Mouse (Mus musculus) C2C12 (cell line): Measurements from ENCODE around the gene Smarcd2. TPM values are rescaled to one million over a fixed set of nuclear protein-coding genes. Genes with fewer than 3 reads are reported as not detected.
A peak's percentile ranks its signal among the peaks of the same experiment; 100 is the strongest.

ENCODE experiments used
- H3K27me3 ChIP-seq: one replicate; pipeline ENCODE4 v1.6.1; 2011; ENCODE audit not compliant: control insufficient read depth, insufficient read depth, insufficient read length
- H3K36me3 ChIP-seq: one replicate; pipeline ENCODE4 v1.6.1; 2011; ENCODE audit not compliant: control insufficient read depth, insufficient read depth
- H3K4me3 ChIP-seq: one replicate; pipeline ENCODE4 v1.5.1; 2011; ENCODE audit warnings: mild to moderate bottlenecking, control low read depth; ENCODE audit not compliant: poor library complexity, insufficient read depth, severe bottlenecking
- H3K79me2 ChIP-seq: one replicate; pipeline ENCODE4 v1.6.1; 2011; ENCODE audit not compliant: control insufficient read depth, insufficient read depth
- H3K79me3 ChIP-seq: one replicate; pipeline ENCODE4 v1.6.1; 2011; ENCODE audit warnings: low read depth, control low read depth
- H3ac ChIP-seq: one replicate; pipeline ENCODE3; 2011; ENCODE audit warnings: low read depth; ENCODE audit not compliant: control insufficient read depth, insufficient read length
- CEBPB ChIP-seq: IDR thresholded peaks from one replicate; pipeline ENCODE4 v1.6.1; 2011; ENCODE audit warnings: low read depth, mild to moderate bottlenecking, control low read depth, moderate library complexity
- CTCF ChIP-seq: IDR thresholded peaks from one replicate; pipeline ENCODE4 v1.5.1; 2011; ENCODE audit not compliant: control insufficient read depth, insufficient read depth, insufficient read length
- FOSL1 ChIP-seq: IDR thresholded peaks from one replicate; pipeline ENCODE4 v1.8.0; 2011; ENCODE audit warnings: mild to moderate bottlenecking, low read length; ENCODE audit not compliant: poor library complexity, insufficient read depth, severe bottlenecking
- MAX ChIP-seq: IDR thresholded peaks from one replicate; pipeline ENCODE4 v1.6.1; 2011; ENCODE audit warnings: mild to moderate bottlenecking, control low read depth
- MYOD1 ChIP-seq: IDR thresholded peaks from one replicate; pipeline ENCODE4 v1.6.1; 2011; ENCODE audit warnings: low read depth; ENCODE audit not compliant: control insufficient read depth, insufficient read length
- MYOG ChIP-seq: IDR thresholded peaks from one replicate; pipeline ENCODE4 v1.6.1; 2011; ENCODE audit not compliant: control insufficient read depth, insufficient read length; ENCODE audit errors: extremely low read depth
- USF1 ChIP-seq: IDR thresholded peaks from one replicate; pipeline ENCODE4 v1.6.1; 2011; ENCODE audit warnings: low read depth, mild to moderate bottlenecking, control low read depth, moderate library complexity
- polyA plus RNA-seq: library from polyadenylated mRNA; unstranded; fragments of >200 nt; fragmentation: generic; extraction: Trizol; gene quantifications from one replicate; pipeline ENCODE4 v1.2.1, GENCODE M21; 2012; ENCODE audit warnings: missing spikeins

The Smarcd2 gene
- polyA plus RNA-seq, 1 experiment = 49.5 TPM

GRCm38 (mm10) chr11:106302634-106303033, 29.9 kb upstream of the Smarcd2 start:
- no peaks in the 10 kb centered on the region for H3K36me3 ChIP-seq
- H3ac ChIP-seq = no peak overlapping the region
- no peaks in the 10 kb centered on the region for H3K79me3 ChIP-seq
- H3K27me3 ChIP-seq = peaks cover 13% of the 10 kb centered on the region
- no peaks in the 10 kb centered on the region for H3K79me2 ChIP-seq
- TF ChIP-seq CTCF (peak; percentile 80), FOSL1 (no peak)
- H3K4me3 ChIP-seq = no peak overlapping the region

GRCm38 (mm10) chr11:106301765-106302164, 29.0 kb upstream of the Smarcd2 start, which contains the start of gene Gh:
Gh (minus strand) TSS chr11:106301865.
- Histone ChIP-seq H3ac (no peak within 1 kb of the TSS), H3K79me3 (no peaks in the 10 kb centered on the region), H3K4me3 (no peak within 1 kb of the TSS), H3K27me3 (peaks cover 13% of the 10 kb centered on the region), H3K36me3 (no peaks in the 10 kb centered on the region), H3K79me2 (no peaks in the 10 kb centered on the region)
- TF ChIP-seq FOSL1 = no peak
- no peak for TF ChIP-seq CTCF
- no peak for TF ChIP-seq CEBPB
- TF ChIP-seq USF1 = no peak
- no peak for TF ChIP-seq MAX
- TF ChIP-seq MYOD1 = no peak
- TF ChIP-seq MYOG = no peak

DNA sequence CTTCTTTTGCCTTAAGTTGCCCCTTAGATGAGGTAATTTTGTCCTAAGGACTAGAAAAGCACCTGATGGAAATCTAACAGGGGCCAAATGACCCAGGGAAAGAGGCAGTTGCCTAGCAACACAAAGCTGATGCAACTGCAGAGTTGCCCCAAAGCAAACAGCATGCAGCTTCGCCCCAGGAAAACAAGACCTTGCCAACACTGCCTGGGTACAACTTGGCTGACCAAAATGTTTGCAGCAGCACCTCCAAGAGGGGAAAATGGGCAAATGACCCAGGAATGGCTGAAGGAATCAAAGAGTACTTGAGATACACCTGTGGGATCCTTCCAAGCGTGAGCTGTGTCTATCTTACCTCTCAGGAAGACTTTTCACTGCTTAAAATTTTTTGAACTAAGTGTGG, 19.1 kb upstream of the Smarcd2 start:
- Histone ChIP-seq H3ac (no peak overlapping the region), H3K79me2 (no peaks in the 10 kb centered on the region), H3K4me3 (no peak overlapping the region), H3K27me3 (no peaks in the 10 kb centered on the region), H3K36me3 (no peaks in the 10 kb centered on the region), H3K79me3 (no peaks in the 10 kb centered on the region)
- no peak for TF ChIP-seq CEBPB
- no peak for TF ChIP-seq CTCF
- TF ChIP-seq MAX = no peak
- TF ChIP-seq MYOD1 = no peak
- no peak for TF ChIP-seq MYOG
- TF ChIP-seq FOSL1 = no peak
- TF ChIP-seq USF1 = no peak

DNA sequence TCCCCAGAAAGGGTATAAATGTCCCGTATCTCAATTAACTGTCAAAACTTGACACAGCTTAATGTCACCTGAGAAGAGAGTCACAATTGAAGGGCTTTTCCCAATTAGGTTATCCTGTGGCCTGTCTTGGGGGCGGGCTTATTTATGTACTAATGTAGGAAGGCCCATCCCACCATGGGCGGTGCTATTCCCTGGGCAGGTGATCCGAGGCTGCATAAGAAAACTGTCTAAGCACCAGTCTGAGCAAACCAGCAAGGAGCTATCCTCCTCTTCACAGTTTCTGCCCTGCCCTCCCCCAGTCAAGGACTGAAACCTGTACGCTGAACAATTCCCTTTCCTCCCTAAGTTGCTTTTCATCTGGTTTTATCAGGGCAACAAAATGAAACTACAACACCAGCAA, 17.6 kb upstream of the Smarcd2 start:
- Histone ChIP-seq H3K36me3 (no peaks in the 10 kb centered on the region), H3ac (no peak overlapping the region), H3K79me3 (no peaks in the 10 kb centered on the region), H3K79me2 (no peaks in the 10 kb centered on the region), H3K27me3 (no peaks in the 10 kb centered on the region), H3K4me3 (no peak overlapping the region)
- TF ChIP-seq MAX = no peak
- no peak for TF ChIP-seq USF1
- no peak for TF ChIP-seq MYOG
- TF ChIP-seq CTCF = no peak
- no peak for TF ChIP-seq FOSL1
- TF ChIP-seq CEBPB = no peak
- no peak for TF ChIP-seq MYOD1

- no peak overlapping the region for H3K4me3 ChIP-seq
- no peak overlapping the region for H3ac ChIP-seq
- H3K27me3 ChIP-seq = no peaks in the 10 kb centered on the region
- H3K79me3 ChIP-seq = no peaks in the 10 kb centered on the region
- no peaks in the 10 kb centered on the region for H3K36me3 ChIP-seq
- TF ChIP-seq USF1 (no peak), MYOG (no peak), MAX (no peak), MYOD1 (no peak), CEBPB (no peak)
- no peaks in the 10 kb centered on the region for H3K79me2 ChIP-seq
These were observed 16.6 kb upstream of the Smarcd2 start for GRCm38 (mm10) chr11:106289369-106289768.

GRCm38 (mm10) chr11:106286987-106287386, 14.2 kb upstream of the Smarcd2 start:
- H3K4me3 ChIP-seq = no peak overlapping the region

More at GRCm38 (mm10) chr11:106286987-106287386, 14.2 kb upstream of the Smarcd2 start:
- H3K27me3 ChIP-seq = no peaks in the 10 kb centered on the region
- no peaks in the 10 kb centered on the region for H3K79me3 ChIP-seq
- no peaks in the 10 kb centered on the region for H3K36me3 ChIP-seq
- TF ChIP-seq FOSL1 (no peak), MYOD1 (no peak), USF1 (no peak), MYOG (no peak), CTCF (no peak), MAX (no peak), CEBPB (no peak)
- H3K79me2 ChIP-seq = no peaks in the 10 kb centered on the region
- no peak overlapping the region for H3ac ChIP-seq
